Mouse (Mus musculus): ENCODE measurements around the gene Ddr2. TPM values are rescaled to one million over a fixed set of nuclear protein-coding genes. Genes with fewer than 3 reads are reported as not detected.
A peak's percentile ranks its signal among the peaks of the same experiment; 100 is the strongest.

The Ddr2 gene
- polyA plus RNA-seq, 1 experiment from 2014 or later, result 41.1 TPM

- ATAC-seq (replicated peaks; ENCODE audit: low FRiP score, low TSS enrichment, low read depth) (no peak), DNase-seq (ENCODE audit: low spot score) (no peak)
- Histone ChIP-seq H3K4me1 (replicated peaks; ENCODE audit: control insufficient read depth, insufficient read depth, low read length) (no peaks in the 10 kb centered on the region), H3K9ac (ENCODE audit: low read length) (no peak overlapping the region), H3K4me3 (ENCODE audit: low read depth, low read length) (no peak overlapping the region), H3K36me3 (ENCODE audit: control insufficient read depth, insufficient read depth, low read length) (peaks cover 39% of the 10 kb centered on the region), H3K9me3 (ENCODE audit: control insufficient read depth, low read length) (no peaks in the 10 kb centered on the region), H3K27me3 (replicated peaks; ENCODE audit: control insufficient read depth, insufficient read depth, low read length) (no peaks in the 10 kb centered on the region), H3K4me2 (ENCODE audit: low read length) (no peak overlapping the region), H3K27ac (ENCODE audit: low read depth) (no peak overlapping the region)
- 85% methylated on average over 9 of the region's 9 CpGs for WGBS
Observed at GRCm38 (mm10) chr1:170147651-170148448, 37.3 kb upstream of the Ddr2 start.

- no peaks in the 10 kb centered on the region for H3K27me3 ChIP-seq (replicated peaks; ENCODE audit: control insufficient read depth, insufficient read depth, low read length)
- no peak overlapping the region for H3K27ac ChIP-seq (ENCODE audit: low read depth)
- no peaks in the 10 kb centered on the region for H3K4me1 ChIP-seq (replicated peaks; ENCODE audit: control insufficient read depth, insufficient read depth, low read length)
- WGBS, result 85% methylated on average over 4 of the region's 4 CpGs
- H3K36me3 ChIP-seq (ENCODE audit: control insufficient read depth, insufficient read depth, low read length), result peaks cover 42% of the 10 kb centered on the region
- H3K9me3 ChIP-seq (ENCODE audit: control insufficient read depth, low read length), result no peaks in the 10 kb centered on the region
- H3K4me3 ChIP-seq (ENCODE audit: low read depth, low read length), result no peak overlapping the region
- no peak overlapping the region for H3K9ac ChIP-seq (ENCODE audit: low read length)
- ATAC-seq (replicated peaks; ENCODE audit: low FRiP score, low TSS enrichment, low read depth) (no peak), DNase-seq (ENCODE audit: low spot score) (no peak)
- H3K4me2 ChIP-seq (ENCODE audit: low read length), result no peak overlapping the region
Observed at GRCm38 (mm10) chr1:170145606-170146005, 35.0 kb upstream of the Ddr2 start.

DNA sequence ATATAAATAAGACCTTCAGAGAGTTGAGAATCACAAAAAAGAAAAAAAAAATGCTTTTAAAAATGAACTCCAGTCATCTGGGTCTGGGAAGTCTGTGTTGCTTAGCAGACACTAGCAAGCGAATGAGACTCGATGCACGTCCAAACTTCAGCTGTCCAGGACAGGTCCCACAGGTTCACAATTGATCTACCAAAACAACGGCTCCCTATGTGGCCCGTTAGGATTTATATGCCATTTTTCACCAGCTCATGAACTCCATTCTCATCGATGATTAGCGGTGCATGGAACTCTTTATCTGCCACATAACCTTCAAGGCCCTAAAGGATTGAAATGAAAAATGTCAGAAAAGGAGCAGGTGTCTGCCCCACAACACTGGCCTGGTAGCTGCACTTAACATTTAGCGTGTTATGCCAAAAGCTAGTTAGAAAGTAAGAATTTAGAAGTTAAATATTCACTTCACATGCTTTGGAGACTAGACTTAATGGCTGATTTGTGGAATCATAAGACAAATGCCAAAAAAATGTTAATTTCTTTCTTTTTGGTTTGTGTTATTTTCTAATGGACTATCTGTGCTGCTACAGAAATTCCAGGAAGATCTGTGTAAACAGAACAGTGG, 31.8 kb upstream of the Ddr2 start:
- Histone ChIP-seq H3K27me3 (replicated peaks; ENCODE audit: control insufficient read depth, insufficient read depth, low read length) (no peaks in the 10 kb centered on the region), H3K4me3 (ENCODE audit: low read depth, low read length) (no peak overlapping the region), H3K27ac (ENCODE audit: low read depth) (no peak overlapping the region), H3K9ac (ENCODE audit: low read length) (no peak overlapping the region), H3K4me1 (replicated peaks; ENCODE audit: control insufficient read depth, insufficient read depth, low read length) (no peaks in the 10 kb centered on the region), H3K4me2 (ENCODE audit: low read length) (no peak overlapping the region), H3K36me3 (ENCODE audit: control insufficient read depth, insufficient read depth, low read length) (peaks cover 17% of the 10 kb centered on the region), H3K9me3 (ENCODE audit: control insufficient read depth, low read length) (no peaks in the 10 kb centered on the region)
- 94% methylated on average over 8 of the region's 8 CpGs for WGBS
- ATAC-seq (replicated peaks; ENCODE audit: low FRiP score, low TSS enrichment, low read depth) (no peak), DNase-seq (ENCODE audit: low spot score) (no peak)

DNA sequence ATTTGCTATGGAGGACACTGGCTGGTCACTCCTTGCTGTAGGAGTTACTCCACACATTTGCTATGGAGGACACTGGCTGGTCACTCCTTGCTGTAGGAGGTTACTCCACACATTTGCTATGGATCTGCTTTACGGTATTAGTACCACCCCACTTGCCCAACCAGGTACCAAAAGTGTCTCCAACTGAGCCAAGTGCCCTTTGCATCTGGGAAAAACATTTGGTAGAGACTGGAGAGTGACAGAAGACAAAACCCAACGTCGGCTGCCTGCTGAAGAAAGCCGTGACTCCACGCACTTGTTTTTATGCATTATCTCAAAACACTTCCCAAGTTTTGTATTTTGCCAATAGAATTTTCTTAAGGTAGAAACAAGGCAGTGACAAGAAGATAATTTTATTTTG, 31.1 kb upstream of the Ddr2 start:
- Histone ChIP-seq H3K4me2 (ENCODE audit: low read length) (no peak overlapping the region), H3K9me3 (ENCODE audit: control insufficient read depth, low read length) (no peaks in the 10 kb centered on the region), H3K9ac (ENCODE audit: low read length) (no peak overlapping the region), H3K4me3 (ENCODE audit: low read depth, low read length) (no peak overlapping the region), H3K27me3 (replicated peaks; ENCODE audit: control insufficient read depth, insufficient read depth, low read length) (no peaks in the 10 kb centered on the region), H3K4me1 (replicated peaks; ENCODE audit: control insufficient read depth, insufficient read depth, low read length) (no peaks in the 10 kb centered on the region), H3K36me3 (ENCODE audit: control insufficient read depth, insufficient read depth, low read length) (peaks cover 17% of the 10 kb centered on the region), H3K27ac (ENCODE audit: low read depth) (no peak overlapping the region)
- DNase-seq (ENCODE audit: low spot score) (no peak), ATAC-seq (replicated peaks; ENCODE audit: low FRiP score, low TSS enrichment, low read depth) (no peak)
- WGBS, result 96% methylated on average over 5 of the region's 5 CpGs

GRCm38 (mm10) chr1:170136351-170137009, 25.9 kb upstream of the Ddr2 start:
- Histone ChIP-seq H3K9ac (ENCODE audit: low read length) (no peak overlapping the region), H3K36me3 (ENCODE audit: control insufficient read depth, insufficient read depth, low read length) (0 out of 2 replicates have a peak, but pooled peaks cover 3% of the 10 kb centered on the region), H3K27ac (ENCODE audit: low read depth) (no peak overlapping the region), H3K9me3 (ENCODE audit: control insufficient read depth, low read length) (no peaks in the 10 kb centered on the region), H3K27me3 (replicated peaks; ENCODE audit: control insufficient read depth, insufficient read depth, low read length) (no peaks in the 10 kb centered on the region), H3K4me3 (ENCODE audit: low read depth, low read length) (no peak overlapping the region), H3K4me2 (ENCODE audit: low read length) (no peak overlapping the region), H3K4me1 (replicated peaks; ENCODE audit: control insufficient read depth, insufficient read depth, low read length) (no peaks in the 10 kb centered on the region)
- peak; percentile 77 for DNase-seq (ENCODE audit: low spot score)
- WGBS, result 20% methylated on average over 7 of the region's 7 CpGs
- ATAC-seq (replicated peaks; ENCODE audit: low FRiP score, low TSS enrichment, low read depth), result no peak; the same call in 1 of the 2 replicates

DNA sequence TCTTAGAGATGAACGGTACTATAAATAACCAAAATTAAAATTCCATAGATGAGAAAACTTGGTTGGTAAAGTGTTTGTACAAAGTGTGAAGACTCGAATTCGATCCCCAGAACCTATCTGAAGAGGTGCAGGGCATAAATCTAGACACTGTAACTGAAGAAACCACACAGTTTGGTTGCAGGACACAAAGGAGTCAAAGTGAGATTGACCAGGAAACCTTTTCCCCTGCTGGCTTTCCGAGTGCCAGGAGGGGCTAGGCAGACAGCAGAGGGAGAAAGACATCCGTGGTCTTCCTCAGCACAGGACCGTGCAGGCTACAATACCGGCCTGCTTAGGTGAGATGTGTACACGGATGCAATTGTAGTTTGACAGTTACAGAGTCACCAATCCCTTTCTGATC, 23.7 kb upstream of the Ddr2 start:
- ATAC-seq (replicated peaks; ENCODE audit: low FRiP score, low TSS enrichment, low read depth), result no peak
- H3K4me2 ChIP-seq (ENCODE audit: low read length), result no peak overlapping the region
- 79% methylated on average over 8 of the region's 8 CpGs for WGBS
- H3K9me3 ChIP-seq (ENCODE audit: control insufficient read depth, low read length), result no peaks in the 10 kb centered on the region
- no peak overlapping the region for H3K9ac ChIP-seq (ENCODE audit: low read length)
- no peaks in the 10 kb centered on the region for H3K27me3 ChIP-seq (replicated peaks; ENCODE audit: control insufficient read depth, insufficient read depth, low read length)
- no peak overlapping the region for H3K27ac ChIP-seq (ENCODE audit: low read depth)
- no peak overlapping the region for H3K4me3 ChIP-seq (ENCODE audit: low read depth, low read length)
- no peaks in the 10 kb centered on the region for H3K36me3 ChIP-seq (ENCODE audit: control insufficient read depth, insufficient read depth, low read length)
- no peaks in the 10 kb centered on the region for H3K4me1 ChIP-seq (replicated peaks; ENCODE audit: control insufficient read depth, insufficient read depth, low read length)
- DNase-seq (ENCODE audit: low spot score), result no peak

GRCm38 (mm10) chr1:170130962-170131361, 20.4 kb upstream of the Ddr2 start:
- WGBS, result 39% methylated on average over 3 of the region's 3 CpGs
- Histone ChIP-seq H3K36me3 (ENCODE audit: control insufficient read depth, insufficient read depth, low read length) (no peaks in the 10 kb centered on the region), H3K9ac (ENCODE audit: low read length) (no peak overlapping the region), H3K4me2 (ENCODE audit: low read length) (no peak overlapping the region), H3K27ac (ENCODE audit: low read depth) (no peak overlapping the region), H3K9me3 (ENCODE audit: control insufficient read depth, low read length) (no peaks in the 10 kb centered on the region), H3K27me3 (replicated peaks; ENCODE audit: control insufficient read depth, insufficient read depth, low read length) (no peaks in the 10 kb centered on the region), H3K4me3 (ENCODE audit: low read depth, low read length) (no peak overlapping the region), H3K4me1 (replicated peaks; ENCODE audit: control insufficient read depth, insufficient read depth, low read length) (no peaks in the 10 kb centered on the region)
- DNase-seq (ENCODE audit: low spot score), result no peak
- no peak for ATAC-seq (replicated peaks; ENCODE audit: low FRiP score, low TSS enrichment, low read depth)

GRCm38 (mm10) chr1:170124644-170125043, 14.1 kb upstream of the Ddr2 start:
- Histone ChIP-seq H3K9me3 (ENCODE audit: control insufficient read depth, low read length) (no peaks in the 10 kb centered on the region), H3K36me3 (ENCODE audit: control insufficient read depth, insufficient read depth, low read length) (no peaks in the 10 kb centered on the region), H3K27ac (ENCODE audit: low read depth) (no peak overlapping the region), H3K4me2 (ENCODE audit: low read length) (no peak overlapping the region), H3K4me3 (ENCODE audit: low read depth, low read length) (no peak overlapping the region), H3K27me3 (replicated peaks; ENCODE audit: control insufficient read depth, insufficient read depth, low read length) (no peaks in the 10 kb centered on the region), H3K9ac (ENCODE audit: low read length) (no peak overlapping the region), H3K4me1 (replicated peaks; ENCODE audit: control insufficient read depth, insufficient read depth, low read length) (no peaks in the 10 kb centered on the region)
- ATAC-seq (replicated peaks; ENCODE audit: low FRiP score, low TSS enrichment, low read depth) (no peak), DNase-seq (ENCODE audit: low spot score) (no peak)
- WGBS, result 74% methylated on average over 2 of the region's 2 CpGs

All from intestine, embryonic 14.5 days (tissue).